Mouse (Mus musculus) CH12.LX (cell line): ENCODE data around the gene Slc23a2. TPM values are rescaled to one million over a fixed set of nuclear protein-coding genes. Genes with fewer than 3 reads are reported as not detected.

Source experiments
- DNase-seq: peaks from one replicate; pipeline ENCODE4 v3.0.0-alpha.2; 2013; ENCODE audit errors: extremely low read depth
- H3K27ac ChIP-seq: 2 replicates; pipeline ENCODE4 v1.5.1; 2012; ENCODE audit warnings: low read depth, mild to moderate bottlenecking, control low read depth, moderate library complexity; ENCODE audit not compliant: insufficient read depth
- H3K27me3 ChIP-seq: replicated peaks from 2 replicates; pipeline ENCODE3; 2012; ENCODE audit warnings: inconsistent platforms
- H3K36me3 ChIP-seq, 2 experiments: replicated peaks in 1 of 2; 2 replicates each; pipeline versions ENCODE3 to v1.6.1; 2012; ENCODE audit warnings: inconsistent platforms in 1 of 2, low read length in 1 of 2, mild to moderate bottlenecking in 1 of 2, mixed read lengths in 1 of 2, moderate library complexity in 1 of 2; ENCODE audit not compliant: control insufficient read depth in 1 of 2, insufficient read depth in 1 of 2
- H3K4me1 ChIP-seq, 2 experiments: 2 replicates each; pipeline ENCODE4 v1.6.1; 2012; ENCODE audit warnings: inconsistent platforms in 1 of 2, moderate library complexity in 1 of 2; ENCODE audit not compliant: insufficient read depth in 2 of 2, control insufficient read depth in 1 of 2
- H3K4me2 ChIP-seq: 2 replicates; pipeline ENCODE4 v1.6.1; 2012; ENCODE audit warnings: low read depth, mild to moderate bottlenecking, control low read depth; ENCODE audit not compliant: poor library complexity, insufficient read depth, severe bottlenecking
- H3K4me3 ChIP-seq, 3 experiments: fragments of 150-350 bp in 1 of 3; sonication (generic) in 1 of 3; replicated peaks in 1 of 3; 2 replicates each; pipeline versions ENCODE3 to v1.5.1; 2011 to 2012; ENCODE audit warnings: low read depth in 2 of 3, low read length in 2 of 3, mild to moderate bottlenecking in 2 of 3, moderate library complexity in 2 of 3, control low read depth in 1 of 3, improper control_type of control experiment in 1 of 3, inconsistent platforms in 1 of 3, mixed read lengths in 1 of 3; ENCODE audit not compliant: poor library complexity in 1 of 3
- H3K79me2 ChIP-seq: replicated peaks from 2 replicates; pipeline ENCODE4 v1.6.1; 2012; ENCODE audit warnings: mild to moderate bottlenecking, moderate library complexity; ENCODE audit not compliant: control insufficient read depth, poor library complexity, insufficient read depth, severe bottlenecking; ENCODE audit errors: extremely low read depth
- H3K9ac ChIP-seq: 2 replicates; pipeline ENCODE4 v1.6.1; 2012; ENCODE audit warnings: low read depth, mild to moderate bottlenecking, control low read depth, moderate library complexity; ENCODE audit not compliant: insufficient read depth
- H3K9me3 ChIP-seq: replicated peaks from 2 replicates; pipeline ENCODE3; 2012; ENCODE audit warnings: low read length, inconsistent platforms, mixed read lengths
- BHLHE40 ChIP-seq: IDR thresholded peaks from 2 replicates; pipeline ENCODE4 v1.6.1; 2011; ENCODE audit warnings: mild to moderate bottlenecking, low read depth, low read length, improper control_type of control experiment
- ELF1 ChIP-seq: IDR thresholded peaks from 2 replicates; pipeline ENCODE4 v1.6.1; 2014; ENCODE audit warnings: low read depth, mild to moderate bottlenecking, inconsistent platforms, low read length, improper control_type of control experiment
- ETS1 ChIP-seq: conservative IDR thresholded peaks from 2 replicates; pipeline ENCODE4 v1.6.1; 2012; ENCODE audit warnings: low read depth, mild to moderate bottlenecking, inconsistent platforms, low read length, improper control_type of control experiment, moderate library complexity
- IRF4 ChIP-seq: IDR thresholded peaks from 2 replicates; pipeline ENCODE4 v1.6.1; 2014; ENCODE audit warnings: low read depth, mild to moderate bottlenecking, inconsistent platforms, low read length, improper control_type of control experiment
- MAFK ChIP-seq: IDR thresholded peaks from 2 replicates; pipeline ENCODE4 v1.6.1; 2011; ENCODE audit warnings: low read length, improper control_type of control experiment; ENCODE audit not compliant: insufficient replicate concordance
- MXI1 ChIP-seq: IDR thresholded peaks from 2 replicates; pipeline ENCODE4 v1.6.1; 2011; ENCODE audit warnings: mild to moderate bottlenecking, low read depth, low read length, improper control_type of control experiment
- NELFE ChIP-seq: IDR thresholded peaks from 2 replicates; pipeline ENCODE4 v1.6.1; 2011; ENCODE audit warnings: low read depth, low read length, improper control_type of control experiment
- POLR2A ChIP-seq: IDR thresholded peaks from 2 replicates; pipeline ENCODE4 v1.6.1; 2011; ENCODE audit warnings: low read depth, mild to moderate bottlenecking, improper control_type of control experiment, low read length
- RAD21 ChIP-seq: IDR thresholded peaks from 2 replicates; pipeline ENCODE4 v1.6.1; 2011; ENCODE audit warnings: low read depth, mild to moderate bottlenecking, low read length, improper control_type of control experiment, moderate library complexity
- SIN3A ChIP-seq: IDR thresholded peaks from 2 replicates; pipeline ENCODE4 v1.6.1; 2012; ENCODE audit warnings: low read length, improper control_type of control experiment, inconsistent platforms
- TCF12 ChIP-seq: IDR thresholded peaks from 2 replicates; pipeline ENCODE4 v1.6.1; 2014; ENCODE audit warnings: low read depth, mild to moderate bottlenecking, inconsistent platforms, low read length, improper control_type of control experiment
- UBTF ChIP-seq: IDR thresholded peaks from 2 replicates; pipeline ENCODE4 v1.6.1; 2012; ENCODE audit warnings: low read depth, mild to moderate bottlenecking, inconsistent platforms, low read length, improper control_type of control experiment, moderate library complexity
- ZNF384 ChIP-seq: IDR thresholded peaks from 2 replicates; pipeline ENCODE4 v1.6.1; 2012; ENCODE audit warnings: low read depth, low read length, improper control_type of control experiment, inconsistent platforms
- dilution Hi-C: fragments of 300-500 bp; cut with MboI; formaldehyde crosslinking; loops from 2 replicates; pipeline ENCODE4 v1.14.3; 2020; ENCODE audit warnings: low sequenced_read_pairs; ENCODE audit not compliant: extremely low pct_unique_long_range_greater_than_20kb, extremely low pct_ligation_motif_present
- in situ Hi-C: fragments of 300-500 bp; cut with MboI; formaldehyde crosslinking; loops from 3 replicates; pipeline ENCODE4 v1.14.3; 2019; ENCODE audit warnings: low sequenced_read_pairs, low pct_ligation_motif_present, low pct_unique_long_range_greater_than_20kb, mixed read lengths
- polyA plus RNA-seq: library from polyadenylated mRNA; unstranded; fragments of >175 nt; gene quantifications from 2 replicates; pipeline ENCODE4 v1.2.1, GENCODE M21; 2012; ENCODE audit warnings: low read depth; ENCODE audit not compliant: insufficient read length
- total RNA-seq, 2 experiments: library from RNA; depleted of rRNA; stranded (reverse); fragments of 300-350 nt in 1 of 2; fragments of >200 nt in 1 of 2; gene quantifications; 2 replicates each; pipeline ENCODE4 v1.2.3; 2012 to 2014

Slc23a2 gene
- total and polyA plus RNA-seq, 3 experiments: 10.6 to 21.7 (median 13.4) TPM

GRCm38 (mm10) chr2:132028894-132029605 is 115.9 kb downstream of the Slc23a2 start:
- H3K27me3 ChIP-seq: no peaks in the 10 kb centered on the region
- peaks cover 16 to 68% of the 10 kb centered on the region in 2 experiments for H3K4me1 ChIP-seq

GRCm38 (mm10) chr2:132028107-132028506 is 116.8 kb downstream of the Slc23a2 start:
- H3K9ac ChIP-seq: peak overlapping the region; percentile 83
- TF ChIP-seq MAFK (no peak), POLR2A (peak; percentile 15; the same call in 1 of the 2 replicates)
- peak overlapping the region; percentile 67 for H3K27ac ChIP-seq
- H3K9me3 ChIP-seq: no peaks in the 10 kb centered on the region
- in situ Hi-C loops: no loop called here
- H3K27me3 ChIP-seq: no peaks in the 10 kb centered on the region
- dilution Hi-C loops: no loop called here
- peak overlapping the region; percentile 74 for H3K4me2 ChIP-seq
- peaks cover 52% of the 10 kb centered on the region for H3K79me2 ChIP-seq
- no peak for DNase-seq
- H3K4me3 ChIP-seq: peak overlapping the region; percentile 84 to 90 (median 88)
- peaks cover 3 to 36% of the 10 kb centered on the region in 2 experiments for H3K36me3 ChIP-seq
- H3K4me1 ChIP-seq: peaks cover 24 to 68% of the 10 kb centered on the region in 2 experiments

More at GRCm38 (mm10) chr2:132028894-132029605, 115.9 kb downstream of the Slc23a2 start:
- TF ChIP-seq UBTF (peak; percentile 91), TCF12 (peak; percentile 53), SIN3A (peak; percentile 64), BHLHE40 (peak; percentile 4; the same call in 1 of the 2 replicates), RAD21 (no peak; the same call in 1 of the 2 replicates), NELFE (0 out of 2 replicates have a peak, but pooled peaks have one; percentile 2), ELF1 (no peak), POLR2A (peak; percentile 8), ETS1 (peak; percentile 38), IRF4 (peak; percentile 25; the same call in 1 of the 2 replicates), MXI1 (peak; percentile 43; the same call in 1 of the 2 replicates), ZNF384 (no peak), MAFK (no peak)
- Histone ChIP-seq H3K36me3 (peaks cover 0 to 29% of the 10 kb centered on the region in 2 experiments), H3K9ac (peak overlapping the region; percentile 83), H3K4me3 (peak overlapping the region; percentile 84 to 90 (median 88)), H3K9me3 (no peaks in the 10 kb centered on the region), H3K27ac (peak overlapping the region; percentile 67), H3K79me2 (peaks cover 42% of the 10 kb centered on the region), H3K4me2 (peak overlapping the region; percentile 74)
- in situ Hi-C loops (no loop called here), dilution Hi-C loops (no loop called here)
- peak; percentile 74 for DNase-seq
